Mouse (Mus musculus) CD4-positive helper T cell, adult 2 months (primary cell): ENCODE data around the gene Otop3.
A peak's percentile ranks its signal among the peaks of the same experiment; 100 is the strongest.
"Not testable (repeated sequence)": the region's sequence is repeated elsewhere in the genome, so short reads cannot be mapped to it uniquely, and the experiment has no call there.

Experiments
- DNase-seq: peaks from one replicate; pipeline ENCODE4 v3.0.0-alpha.2; 2012; ENCODE audit warnings: low read depth, missing footprints, low spot score

The Otop3 gene

GRCm38 (mm10) chr11:115366039-115366705 is 31.6 kb downstream of the Otop3 start:
- peak; percentile 42 for DNase-seq

- DNase-seq = peak; percentile 45
Observed at GRCm38 (mm10) chr11:115366706-115367394, 32.3 kb downstream of the Otop3 start.

- peak; percentile 87 for DNase-seq
Observed at GRCm38 (mm10) chr11:115367395-115367944, 32.9 kb downstream of the Otop3 start, which contains the start of gene Hid1. Gene Hid1, minus strand, starts transcription at chr11:115367756.

- no peak for DNase-seq
Observed at GRCm38 (mm10) chr11:115370368-115370767, 35.8 kb downstream of the Otop3 start.

GRCm38 (mm10) chr11:115371354-115371753 is 36.8 kb downstream of the Otop3 start:
- DNase-seq = no peak

- DNase-seq = no peak
Observed at GRCm38 (mm10) chr11:115372015-115372414, 37.5 kb downstream of the Otop3 start.

GRCm38 (mm10) chr11:115372737-115373136 is 38.2 kb downstream of the Otop3 start:
- no peak for DNase-seq

- DNase-seq = peak; percentile 25
Observed at GRCm38 (mm10) chr11:115373805-115374694, 39.5 kb downstream of the Otop3 start.

- DNase-seq = no peak
Observed at GRCm38 (mm10) chr11:115374695-115375425, 40.3 kb downstream of the Otop3 start.

GRCm38 (mm10) chr11:115376722-115377121 is 42.2 kb downstream of the Otop3 start:
- DNase-seq = no peak

GRCm38 (mm10) chr11:115377254-115377653 is 42.7 kb downstream of the Otop3 start:
- DNase-seq = no peak

- DNase-seq = no peak
Observed at GRCm38 (mm10) chr11:115377854-115378253, 43.3 kb downstream of the Otop3 start.

- DNase-seq = no peak
Observed at GRCm38 (mm10) chr11:115381276-115381675, 46.7 kb downstream of the Otop3 start.

GRCm38 (mm10) chr11:115381743-115382539 is 47.4 kb downstream of the Otop3 start, which contains the start of gene Cdr2l:
Gene Cdr2l, plus strand, starts transcription at chr11:115381916.
- DNase-seq = peak; percentile 27

- no peak for DNase-seq
Observed at GRCm38 (mm10) chr11:115382891-115383290, 48.4 kb downstream of the Otop3 start.

- DNase-seq = no peak
Observed at GRCm38 (mm10) chr11:115383701-115384474, 49.4 kb downstream of the Otop3 start.

- DNase-seq = no peak
Observed at GRCm38 (mm10) chr11:115384587-115384986, 50.1 kb downstream of the Otop3 start.

- not testable (repeated sequence) for DNase-seq
Observed at GRCm38 (mm10) chr11:115386859-115387258, 52.3 kb downstream of the Otop3 start.

GRCm38 (mm10) chr11:115391358-115391757 is 56.8 kb downstream of the Otop3 start:
- DNase-seq = no peak
